Mouse (Mus musculus) left cerebral cortex, adult 11 months (tissue): ENCODE results near the gene Fuz.

ENCODE experiments used
- DNase-seq: peaks from one replicate; pipeline ENCODE4 v3.0.0; 2022; ENCODE audit warnings: low spot score

Fuz gene

GRCm38 (mm10) chr7:44888256-44889105 is 7.4 kb upstream of the Fuz start:
- no peak for DNase-seq

GRCm38 (mm10) chr7:44890180-44890579 is 5.7 kb upstream of the Fuz start:
- DNase-seq, result no peak

GRCm38 (mm10) chr7:44890737-44891136 is 5.1 kb upstream of the Fuz start:
- DNase-seq, result no peak

DNA sequence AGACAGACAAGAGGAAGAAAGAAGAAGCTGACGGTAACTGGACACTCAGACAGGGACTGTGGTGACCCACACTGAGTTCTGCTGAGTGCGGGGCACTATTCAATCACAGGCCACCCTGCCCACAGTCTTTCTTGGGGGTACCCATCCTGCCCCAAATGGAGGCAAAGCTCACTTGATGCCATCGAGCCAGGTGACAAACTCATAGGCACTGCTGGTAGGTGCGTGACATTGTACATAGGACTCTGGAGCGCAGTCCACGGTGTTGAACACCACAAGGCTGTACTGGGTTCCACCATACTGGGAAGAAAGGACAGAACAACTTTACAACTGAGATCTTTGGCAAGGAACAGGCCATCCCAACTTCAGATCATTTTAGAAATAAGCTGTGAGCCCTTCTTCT is 4.3 kb upstream of the Fuz start:
- no peak for DNase-seq

GRCm38 (mm10) chr7:44892276-44892921 is 3.5 kb upstream of the Fuz start, which contains the start of gene Med25:
Med25 (minus strand) TSS chr7:44892712.
- DNase-seq, result peak; percentile 94

- no peak for DNase-seq
Observed at GRCm38 (mm10) chr7:44893197-44893596, 2.7 kb upstream of the Fuz start.

DNA sequence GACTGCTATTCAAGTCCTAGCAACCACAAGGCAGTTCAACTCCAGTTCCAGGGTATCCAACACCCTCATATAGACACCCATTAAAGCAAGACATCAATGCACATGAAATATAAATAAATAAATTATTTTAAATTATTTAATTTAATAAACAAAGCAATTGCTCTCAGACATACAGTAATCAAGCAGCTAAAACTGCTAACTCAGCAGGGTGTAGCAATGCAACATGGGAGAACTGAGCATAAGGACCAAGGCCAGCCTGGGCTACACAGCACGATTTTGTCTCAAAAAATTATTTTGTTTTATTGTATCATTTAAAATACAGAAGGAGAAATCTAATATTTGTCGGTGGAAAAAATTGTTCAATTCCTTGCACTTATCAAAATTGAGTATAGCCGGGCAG is 1.7 kb upstream of the Fuz start:
- no peak for DNase-seq

GRCm38 (mm10) chr7:44895206-44895592 is 680 bp upstream of the Fuz start:
- DNase-seq, result no peak

DNA sequence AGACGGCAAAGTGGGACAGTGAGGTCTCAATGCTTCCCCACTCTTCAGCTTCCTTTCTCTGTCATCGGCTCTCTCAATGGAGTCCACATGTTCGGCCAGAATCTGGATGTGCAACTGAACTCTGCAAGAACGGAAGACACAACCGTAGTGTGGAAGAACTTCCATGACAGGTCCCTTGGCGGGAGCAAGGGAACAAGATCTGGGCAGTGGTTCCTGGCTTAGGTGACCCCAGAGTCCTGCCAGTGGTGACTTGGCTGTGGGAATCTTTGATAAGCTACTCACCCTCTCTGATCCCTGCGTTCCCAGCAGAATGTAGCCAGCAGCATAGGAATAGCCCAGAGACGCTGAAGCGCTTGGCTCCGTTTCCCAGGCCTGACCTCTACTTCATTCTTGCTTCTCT is 620 bp downstream of the Fuz start:
- DNase-seq, result no peak

GRCm38 (mm10) chr7:44898607-44899006 is 2.7 kb downstream of the Fuz start:
- no peak for DNase-seq

DNA sequence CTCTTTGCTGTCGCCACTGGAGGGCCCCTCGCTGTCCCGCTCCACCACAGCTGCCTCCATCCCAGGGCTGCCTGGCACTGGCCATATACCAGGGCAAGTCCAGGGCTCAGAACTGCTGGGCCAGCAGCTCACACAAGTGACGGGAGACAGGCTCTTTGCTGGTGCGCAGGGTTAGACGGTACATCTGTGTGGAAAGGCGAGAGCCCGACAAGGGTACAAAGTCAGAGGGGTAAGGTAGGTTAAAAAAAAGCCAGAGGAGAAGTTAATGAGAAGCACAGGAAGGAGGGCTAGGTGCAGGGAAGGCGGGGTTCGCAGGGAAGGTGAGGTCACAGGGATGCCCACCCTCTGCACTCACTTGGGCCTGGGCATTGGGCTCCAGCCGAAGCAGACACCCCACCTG is 4.8 kb downstream of the Fuz start:
- DNase-seq, result no peak

DNA sequence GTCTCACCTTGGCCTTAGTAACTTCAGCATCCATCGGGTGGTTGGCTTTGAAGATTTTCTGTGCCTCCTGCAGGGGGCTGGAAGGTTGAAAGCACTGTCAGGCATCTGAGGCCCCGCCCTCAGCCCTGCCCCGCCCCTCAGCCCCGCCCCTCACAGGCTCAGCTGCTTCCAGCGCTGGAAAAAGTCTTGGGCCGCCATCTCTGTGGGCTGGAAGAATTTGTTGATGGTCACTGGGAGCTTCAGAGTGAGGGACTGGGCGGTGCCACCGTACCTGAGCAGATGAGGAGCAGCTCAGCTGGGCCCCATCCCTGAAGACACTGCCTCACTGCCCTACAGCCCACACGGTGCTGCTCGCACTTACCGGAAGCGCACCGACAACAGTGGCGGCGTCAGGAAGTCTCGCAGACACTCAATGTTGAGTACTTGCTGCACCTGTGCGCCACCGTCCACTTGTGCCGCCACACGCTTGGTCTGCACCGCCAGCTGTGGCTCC is 5.4 kb downstream of the Fuz start:
- DNase-seq, result no peak

GRCm38 (mm10) chr7:44905430-44905829 is 9.6 kb downstream of the Fuz start:
- DNase-seq, result no peak

- no peak for DNase-seq
Observed at GRCm38 (mm10) chr7:44908706-44909476, 13.0 kb downstream of the Fuz start.

GRCm38 (mm10) chr7:44914396-44914795 is 18.5 kb downstream of the Fuz start:
- no peak for DNase-seq

- DNase-seq, result no peak
Observed at GRCm38 (mm10) chr7:44915314-44915713, 19.4 kb downstream of the Fuz start.

GRCm38 (mm10) chr7:44916191-44916590 is 20.3 kb downstream of the Fuz start:
- no peak for DNase-seq

- DNase-seq, result no peak
Observed at GRCm38 (mm10) chr7:44916881-44917280, 21.0 kb downstream of the Fuz start.

DNA sequence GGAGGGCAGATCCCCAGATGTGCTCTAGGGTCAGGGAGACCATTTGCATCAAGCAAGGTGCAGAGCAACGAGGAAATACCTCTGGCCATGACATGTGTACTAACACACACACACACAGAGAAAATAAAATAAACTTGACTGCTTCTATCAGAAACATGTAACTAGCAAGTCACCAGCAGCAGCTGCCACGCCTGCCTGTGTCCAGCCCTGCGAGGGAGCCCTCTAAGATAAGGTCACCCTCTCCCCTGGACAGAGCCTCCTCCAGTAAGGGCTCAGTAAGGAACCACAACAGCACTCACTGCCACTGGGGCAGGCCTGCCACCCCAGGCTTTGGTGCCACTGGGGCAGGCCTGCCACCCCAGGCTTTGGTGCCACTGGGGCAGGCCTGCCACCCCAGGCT is 22.3 kb downstream of the Fuz start:
- no peak for DNase-seq

DNA sequence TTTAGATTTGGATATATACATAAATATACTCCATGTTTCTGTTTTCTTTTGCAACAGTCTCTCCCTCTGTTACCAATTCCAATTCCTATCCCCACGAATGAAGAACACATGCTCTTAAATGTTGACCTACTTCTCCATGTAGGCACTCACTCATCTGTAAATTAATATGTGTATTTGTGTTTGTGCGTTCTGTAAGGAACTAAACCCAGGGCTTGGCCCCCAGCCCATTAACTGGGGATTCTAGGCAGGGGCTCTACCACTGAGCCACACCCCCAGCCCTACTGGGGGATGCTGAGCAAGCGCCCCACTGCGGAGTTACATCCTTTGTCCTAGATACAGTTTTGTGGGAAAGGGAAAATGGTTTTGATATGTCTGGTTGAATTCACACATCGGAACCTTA is 23.2 kb downstream of the Fuz start:
- DNase-seq, result no peak

GRCm38 (mm10) chr7:44922530-44922929 is 26.7 kb downstream of the Fuz start:
- no peak for DNase-seq

DNA sequence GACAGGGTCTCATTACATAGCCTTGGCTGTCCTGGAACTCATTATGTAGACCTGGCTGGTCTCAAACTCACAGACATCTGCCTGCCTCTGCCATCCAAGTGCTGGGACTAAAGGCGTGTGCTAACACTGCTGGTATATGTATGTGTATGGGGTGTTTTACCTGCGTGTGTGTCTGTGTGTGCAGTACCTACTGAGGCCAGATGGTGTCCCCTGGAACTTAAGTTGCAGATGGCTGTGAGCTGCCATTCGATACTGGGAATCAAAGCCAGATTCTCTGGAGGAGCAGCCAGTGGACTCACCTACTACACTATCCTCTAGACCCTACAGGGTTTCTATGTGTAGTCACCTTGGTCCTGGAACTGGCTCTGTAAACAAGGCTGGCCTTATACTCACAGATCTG is 29.6 kb downstream of the Fuz start:
- no peak for DNase-seq

GRCm38 (mm10) chr7:44928570-44928969 is 32.7 kb downstream of the Fuz start:
- DNase-seq, result no peak
